Mouse (Mus musculus): ENCODE measurements at regions not wholly inside any gene's neighbourhood (a gene's known extent, or its start where the extent isn't known, plus 50 kb on each side); places are given as distances from the start of the nearest gene placed in this dataset.
"Not testable (repeated sequence)": the region's sequence is repeated elsewhere in the genome, so short reads cannot be mapped to it uniquely, and the experiment has no call there.

GRCm38 (mm10) chr4:93555181-93555580 is 219.9 kb upstream of the Tusc1 start:
- not testable (repeated sequence) for H3K9ac ChIP-seq (ENCODE audit: low read depth, low read length); H3K9me3 ChIP-seq (ENCODE audit: control insufficient read depth, low read length); DNase-seq (ENCODE audit: low spot score); H3K36me3 ChIP-seq (ENCODE audit: control insufficient read depth, insufficient read depth, low read length); H3K4me1 ChIP-seq (replicated peaks; ENCODE audit: control insufficient read depth, insufficient read depth, low read length); H3K4me3 ChIP-seq (ENCODE audit: low read depth, low read length); H3K4me2 ChIP-seq; H3K27me3 ChIP-seq (replicated peaks; ENCODE audit: control insufficient read depth, insufficient read depth, low read length)
- 54% methylated on average over 2 of the region's 2 CpGs for WGBS
- ATAC-seq (replicated peaks; ENCODE audit: low FRiP score) = 0 out of 2 replicates have a peak, but pooled peaks have one; percentile 19
- peak overlapping the region; percentile 64; the same call in 1 of the 2 replicates for H3K27ac ChIP-seq (ENCODE audit: low read depth, low read length)

- Histone ChIP-seq H3K36me3 (ENCODE audit: control insufficient read depth, insufficient read depth, low read length) (no peaks in the 10 kb centered on the region), H3K9ac (ENCODE audit: low read depth, low read length) (no peak overlapping the region), H3K4me1 (replicated peaks; ENCODE audit: control insufficient read depth, insufficient read depth, low read length) (peaks cover 3% of the 10 kb centered on the region; the same call in 1 of the 2 replicates), H3K4me3 (ENCODE audit: low read depth, low read length) (no peak overlapping the region), H3K27ac (ENCODE audit: low read depth, low read length) (no peak overlapping the region), H3K9me3 (ENCODE audit: control insufficient read depth, low read length) (no peaks in the 10 kb centered on the region), H3K27me3 (replicated peaks; ENCODE audit: control insufficient read depth, insufficient read depth, low read length) (no peaks in the 10 kb centered on the region), H3K4me2 (no peak overlapping the region)
- no peak for ATAC-seq (replicated peaks; ENCODE audit: low FRiP score)
- no peak for DNase-seq (ENCODE audit: low spot score)
- WGBS = 70% methylated on average over 4 of the region's 4 CpGs
These were observed 217.3 kb upstream of the Tusc1 start for GRCm38 (mm10) chr4:93552489-93553160.

- ATAC-seq (replicated peaks; ENCODE audit: low FRiP score) (no peak), DNase-seq (ENCODE audit: low spot score) (no peak)
These were observed 215.8 kb upstream of the Tusc1 start for GRCm38 (mm10) chr4:93551086-93551485.

GRCm38 (mm10) chr4:93540588-93540987 is 205.3 kb upstream of the Tusc1 start:
- no peaks in the 10 kb centered on the region for H3K27me3 ChIP-seq (replicated peaks; ENCODE audit: control insufficient read depth, insufficient read depth, low read length)
- ATAC-seq (replicated peaks; ENCODE audit: low FRiP score) = peak; percentile 100
- no peak overlapping the region; the same call in 1 of the 2 replicates for H3K4me2 ChIP-seq
- DNase-seq (ENCODE audit: low spot score) = no peak
- H3K9ac ChIP-seq (ENCODE audit: low read depth, low read length) = no peak overlapping the region
- H3K27ac ChIP-seq (ENCODE audit: low read depth, low read length) = 0 out of 2 replicates have a peak overlapping the region, but pooled peaks have one; percentile 1
- H3K36me3 ChIP-seq (ENCODE audit: control insufficient read depth, insufficient read depth, low read length) = no peaks in the 10 kb centered on the region
- H3K4me1 ChIP-seq (replicated peaks; ENCODE audit: control insufficient read depth, insufficient read depth, low read length) = no peaks in the 10 kb centered on the region
- H3K4me3 ChIP-seq (ENCODE audit: low read depth, low read length) = no peak overlapping the region
- no peaks in the 10 kb centered on the region for H3K9me3 ChIP-seq (ENCODE audit: control insufficient read depth, low read length)
- WGBS = 33% methylated on average over 4 of the region's 4 CpGs

More at GRCm38 (mm10) chr4:93551086-93551485, 215.8 kb upstream of the Tusc1 start:
- Histone ChIP-seq H3K27ac (ENCODE audit: low read depth, low read length) (no peak overlapping the region), H3K27me3 (replicated peaks; ENCODE audit: control insufficient read depth, insufficient read depth, low read length) (no peaks in the 10 kb centered on the region), H3K4me2 (no peak overlapping the region), H3K36me3 (ENCODE audit: control insufficient read depth, insufficient read depth, low read length) (no peaks in the 10 kb centered on the region), H3K4me1 (replicated peaks; ENCODE audit: control insufficient read depth, insufficient read depth, low read length) (peaks cover 3% of the 10 kb centered on the region; the same call in 1 of the 2 replicates), H3K4me3 (ENCODE audit: low read depth, low read length) (no peak overlapping the region), H3K9me3 (ENCODE audit: control insufficient read depth, low read length) (no peaks in the 10 kb centered on the region), H3K9ac (ENCODE audit: low read depth, low read length) (no peak overlapping the region)

GRCm38 (mm10) chr4:93527382-93527781 is 192.1 kb upstream of the Tusc1 start:
- H3K9ac ChIP-seq (ENCODE audit: low read depth, low read length) = no peak overlapping the region
- no peak overlapping the region for H3K27ac ChIP-seq (ENCODE audit: low read depth, low read length)
- H3K36me3 ChIP-seq (ENCODE audit: control insufficient read depth, insufficient read depth, low read length) = no peaks in the 10 kb centered on the region
- no peak overlapping the region for H3K4me2 ChIP-seq
- 75% methylated on average over 2 of the region's 2 CpGs for WGBS
- ATAC-seq (replicated peaks; ENCODE audit: low FRiP score) (no peak), DNase-seq (ENCODE audit: low spot score) (no peak)
- H3K4me3 ChIP-seq (ENCODE audit: low read depth, low read length) = no peak overlapping the region
- no peaks in the 10 kb centered on the region for H3K4me1 ChIP-seq (replicated peaks; ENCODE audit: control insufficient read depth, insufficient read depth, low read length)
- H3K27me3 ChIP-seq (replicated peaks; ENCODE audit: control insufficient read depth, insufficient read depth, low read length) = no peaks in the 10 kb centered on the region
- H3K9me3 ChIP-seq (ENCODE audit: control insufficient read depth, low read length) = no peaks in the 10 kb centered on the region

GRCm38 (mm10) chr4:93520454-93521100 is 185.3 kb upstream of the Tusc1 start:
- 52% methylated on average over 5 of the region's 5 CpGs for WGBS
- Histone ChIP-seq H3K9ac (ENCODE audit: low read depth, low read length) (no peak overlapping the region), H3K36me3 (ENCODE audit: control insufficient read depth, insufficient read depth, low read length) (no peaks in the 10 kb centered on the region)

GRCm38 (mm10) chr4:93518925-93519324 is 183.6 kb upstream of the Tusc1 start:
- Histone ChIP-seq H3K27me3 (replicated peaks; ENCODE audit: control insufficient read depth, insufficient read depth, low read length) (no peaks in the 10 kb centered on the region), H3K27ac (ENCODE audit: low read depth, low read length) (no peak overlapping the region), H3K4me3 (ENCODE audit: low read depth, low read length) (no peak overlapping the region), H3K9me3 (ENCODE audit: control insufficient read depth, low read length) (no peaks in the 10 kb centered on the region), H3K4me1 (replicated peaks; ENCODE audit: control insufficient read depth, insufficient read depth, low read length) (no peaks in the 10 kb centered on the region), H3K36me3 (ENCODE audit: control insufficient read depth, insufficient read depth, low read length) (no peaks in the 10 kb centered on the region), H3K9ac (ENCODE audit: low read depth, low read length) (no peak overlapping the region), H3K4me2 (no peak overlapping the region)
- 73% methylated on average over 5 of the region's 5 CpGs for WGBS
- no peak for ATAC-seq (replicated peaks; ENCODE audit: low FRiP score)
- DNase-seq (ENCODE audit: low spot score) = no peak

More at GRCm38 (mm10) chr4:93520454-93521100, 185.3 kb upstream of the Tusc1 start:
- no peak overlapping the region for H3K4me2 ChIP-seq
- H3K9me3 ChIP-seq (ENCODE audit: control insufficient read depth, low read length) = no peaks in the 10 kb centered on the region
- no peaks in the 10 kb centered on the region for H3K4me1 ChIP-seq (replicated peaks; ENCODE audit: control insufficient read depth, insufficient read depth, low read length)
- DNase-seq (ENCODE audit: low spot score) = no peak
- ATAC-seq (replicated peaks; ENCODE audit: low FRiP score) = no peak; the same call in 1 of the 2 replicates
- H3K4me3 ChIP-seq (ENCODE audit: low read depth, low read length) = no peak overlapping the region
- no peak overlapping the region for H3K27ac ChIP-seq (ENCODE audit: low read depth, low read length)
- no peaks in the 10 kb centered on the region for H3K27me3 ChIP-seq (replicated peaks; ENCODE audit: control insufficient read depth, insufficient read depth, low read length)

- Histone ChIP-seq H3K36me3 (ENCODE audit: control insufficient read depth, insufficient read depth, low read length) (no peaks in the 10 kb centered on the region), H3K4me3 (ENCODE audit: low read depth, low read length) (no peak overlapping the region), H3K27me3 (replicated peaks; ENCODE audit: control insufficient read depth, insufficient read depth, low read length) (no peaks in the 10 kb centered on the region), H3K9me3 (ENCODE audit: control insufficient read depth, low read length) (no peaks in the 10 kb centered on the region), H3K4me1 (replicated peaks; ENCODE audit: control insufficient read depth, insufficient read depth, low read length) (no peaks in the 10 kb centered on the region), H3K9ac (ENCODE audit: low read depth, low read length) (no peak overlapping the region), H3K4me2 (no peak overlapping the region), H3K27ac (ENCODE audit: low read depth, low read length) (no peak overlapping the region)
- WGBS = 34% methylated on average over 1 of the region's 1 CpGs
- DNase-seq (ENCODE audit: low spot score) (no peak), ATAC-seq (replicated peaks; ENCODE audit: low FRiP score) (no peak)
These were observed 175.5 kb upstream of the Tusc1 start for GRCm38 (mm10) chr4:93510771-93511170.

- Histone ChIP-seq H3K27ac (ENCODE audit: low read depth, low read length) (no peak overlapping the region), H3K9ac (ENCODE audit: low read depth, low read length) (no peak overlapping the region), H3K4me3 (ENCODE audit: low read depth, low read length) (no peak overlapping the region), H3K36me3 (ENCODE audit: control insufficient read depth, insufficient read depth, low read length) (no peaks in the 10 kb centered on the region), H3K4me2 (no peak overlapping the region), H3K4me1 (replicated peaks; ENCODE audit: control insufficient read depth, insufficient read depth, low read length) (no peaks in the 10 kb centered on the region), H3K9me3 (ENCODE audit: control insufficient read depth, low read length) (no peaks in the 10 kb centered on the region), H3K27me3 (replicated peaks; ENCODE audit: control insufficient read depth, insufficient read depth, low read length) (no peaks in the 10 kb centered on the region)
- DNase-seq (ENCODE audit: low spot score) = no peak
- no peak for ATAC-seq (replicated peaks; ENCODE audit: low FRiP score)
- 67% methylated on average over 2 of the region's 2 CpGs for WGBS
These were observed 161.6 kb upstream of the Tusc1 start for GRCm38 (mm10) chr4:93496871-93497270.
